Mouse (Mus musculus): ENCODE data around the gene Olfr965.

DNA sequence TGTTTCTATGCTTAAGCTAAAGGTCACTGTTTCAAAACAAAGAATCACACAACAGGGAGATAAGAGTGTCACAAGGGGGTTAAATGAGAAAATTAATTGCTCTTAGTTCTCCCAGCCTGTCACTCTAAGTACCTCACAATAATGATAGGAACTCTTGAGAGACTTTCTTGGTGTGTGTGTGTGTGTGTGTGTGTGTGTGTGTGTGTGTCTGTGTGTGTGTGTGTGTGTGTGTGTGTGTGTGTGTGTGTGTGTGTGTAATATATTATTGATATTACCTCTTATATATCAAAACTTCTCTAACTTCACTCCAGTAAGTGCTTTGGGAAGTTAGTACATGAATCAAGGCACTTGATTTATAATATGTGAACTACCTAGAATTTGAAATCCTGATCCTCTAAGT is at the start of gene Olfr965:
- TF ChIP-seq CTCF (IDR thresholded peaks at IDR 0.05; ENCODE audit: low read depth, low read length) (no peak), GATA1 (IDR thresholded peaks at IDR 0.05; ENCODE audit: borderline replicate concordance, low read length) (no peak), POLR2AphosphoS5 (IDR thresholded peaks at IDR 0.05; ENCODE audit: insufficient replicate concordance, low read depth, low read length) (no peak), TAL1 (conservative IDR thresholded peaks at IDR 0.05; ENCODE audit: low read depth, low read length) (no peak), GATA2 (IDR thresholded peaks at IDR 0.05; ENCODE audit: borderline replicate concordance, low read depth, low read length) (no peak)

Data from G1E (cell line).